Mouse (Mus musculus) layer of hippocampus, adult 2 months (tissue): ENCODE measurements around the gene Srcin1. TPM values are rescaled to one million over a fixed set of nuclear protein-coding genes. Genes with fewer than 3 reads are reported as not detected.

Experiments
- DNase-seq, 2 experiments: peaks; one replicate each; pipeline ENCODE4 v3.0.0; 2022; ENCODE audit warnings: low spot score in 2 of 2
- H3K27ac ChIP-seq: fragments of 200-600 bp; 2 replicates; pipeline ENCODE4 v1.8.1; 2022
- H3K4me3 ChIP-seq: fragments of 200-600 bp; 2 replicates; pipeline ENCODE4 v1.8.1; 2022; ENCODE audit warnings: mild to moderate bottlenecking
- CTCF ChIP-seq: fragments of 200-600 bp; conservative IDR thresholded peaks from 2 replicates; pipeline ENCODE4 v1.8.1; 2022; ENCODE audit warnings: antibody characterized with exemption, mild to moderate bottlenecking, moderate library complexity
- long read RNA-seq, 2 experiments: library from polyadenylated mRNA; stranded (forward); transcript quantifications; one replicate each; pipeline ENCODE4 v2.0.0; 2021; ENCODE audit warnings: borderline mapping rate in 2 of 2
- total RNA-seq, 2 experiments: library from RNA; stranded (reverse); gene quantifications; 2 replicates each; pipeline ENCODE4 v1.2.3; 2021

The Srcin1 gene
- 100 to 1,000 TPM; 226 to 232 TPM for total RNA-seq
- long read RNA-seq, experiment 1, full-length matches to known transcripts = 3 of 54 reads
- long read RNA-seq, experiment 1, partial matches to known transcripts = 4 of 54 reads
- long read RNA-seq, experiment 1, other reads (novel, unspliced or antisense) = 47 of 54 reads
- long read RNA-seq, experiment 2, full-length matches to known transcripts = 2 of 66 reads
- long read RNA-seq, experiment 2, partial matches to known transcripts = 15 of 66 reads
- long read RNA-seq, experiment 2, other reads (novel, unspliced or antisense) = 49 of 66 reads

GRCm38 (mm10) chr11:97576136-97576906, at the start of gene Srcin1:
TSS of gene Srcin1 (minus strand) at chr11:97576186.
- TF ChIP-seq CTCF = no peak
- peak in 1 of 2 experiments; percentile 68 for DNase-seq
- peak within 1 kb of the TSS; percentile 97 for H3K27ac ChIP-seq
- H3K4me3 ChIP-seq = peak within 1 kb of the TSS; percentile 59

- no peak for TF ChIP-seq CTCF
- DNase-seq = no peak
Measured at GRCm38 (mm10) chr11:97625551-97625950, 49.6 kb upstream of the Srcin1 start.

GRCm38 (mm10) chr11:97623166-97623565, 47.2 kb upstream of the Srcin1 start:
- DNase-seq = no peak
- no peak for TF ChIP-seq CTCF
- H3K4me3 ChIP-seq = no peak overlapping the region
- H3K27ac ChIP-seq = no peak overlapping the region

More at GRCm38 (mm10) chr11:97625551-97625950, 49.6 kb upstream of the Srcin1 start:
- Histone ChIP-seq H3K27ac (no peak overlapping the region), H3K4me3 (no peak overlapping the region)

- TF ChIP-seq CTCF = peak; percentile 100
- H3K4me3 ChIP-seq = no peak overlapping the region
- peak; percentile 61 to 80 for DNase-seq
- H3K27ac ChIP-seq = no peak overlapping the region
Measured at GRCm38 (mm10) chr11:97622440-97622839, 46.5 kb upstream of the Srcin1 start.

- DNase-seq = peak; percentile 71 to 78
- peak; percentile 82 for TF ChIP-seq CTCF
- H3K27ac ChIP-seq = no peak overlapping the region
- H3K4me3 ChIP-seq = no peak overlapping the region
Measured at GRCm38 (mm10) chr11:97619391-97619795, 43.4 kb upstream of the Srcin1 start.

- no peak for TF ChIP-seq CTCF
- DNase-seq = no peak
- Histone ChIP-seq H3K4me3 (no peak overlapping the region), H3K27ac (no peak overlapping the region)
Measured at GRCm38 (mm10) chr11:97618368-97618767, 42.4 kb upstream of the Srcin1 start.

- H3K4me3 ChIP-seq = no peak overlapping the region
- TF ChIP-seq CTCF = no peak
- no peak for DNase-seq
- no peak overlapping the region for H3K27ac ChIP-seq
Measured at GRCm38 (mm10) chr11:97615276-97615675, 39.3 kb upstream of the Srcin1 start.

GRCm38 (mm10) chr11:97611076-97611475, 35.1 kb upstream of the Srcin1 start:
- DNase-seq = peak in 1 of 2 experiments; percentile 20

GRCm38 (mm10) chr11:97609743-97610142, 33.8 kb upstream of the Srcin1 start:
- DNase-seq = peak; percentile 21 to 28
- TF ChIP-seq CTCF = no peak
- Histone ChIP-seq H3K27ac (peak overlapping the region; percentile 74), H3K4me3 (no peak overlapping the region)

More at GRCm38 (mm10) chr11:97611076-97611475, 35.1 kb upstream of the Srcin1 start:
- H3K4me3 ChIP-seq = no peak overlapping the region
- peak overlapping the region; percentile 72 for H3K27ac ChIP-seq
- no peak for TF ChIP-seq CTCF

- Histone ChIP-seq H3K27ac (peak overlapping the region; percentile 74), H3K4me3 (no peak overlapping the region)
- no peak for TF ChIP-seq CTCF
- DNase-seq = no peak
Measured at GRCm38 (mm10) chr11:97608933-97609332, 32.9 kb upstream of the Srcin1 start.

GRCm38 (mm10) chr11:97607056-97607725, 31.2 kb upstream of the Srcin1 start:
- Histone ChIP-seq H3K4me3 (no peak overlapping the region), H3K27ac (0 out of 2 replicates have a peak overlapping the region, but pooled peaks have one; percentile 23)
- TF ChIP-seq CTCF = no peak
- DNase-seq = no peak

- H3K4me3 ChIP-seq = no peak overlapping the region
- no peak for TF ChIP-seq CTCF
- no peak overlapping the region for H3K27ac ChIP-seq
- DNase-seq = no peak
Measured at GRCm38 (mm10) chr11:97603891-97604290, 27.9 kb upstream of the Srcin1 start.

- TF ChIP-seq CTCF = no peak
- H3K27ac ChIP-seq = no peak overlapping the region
- H3K4me3 ChIP-seq = no peak overlapping the region
- no peak for DNase-seq
Measured at GRCm38 (mm10) chr11:97602223-97602622, 26.2 kb upstream of the Srcin1 start.
